Mouse (Mus musculus) megakaryocyte, embryonic 14.5 days (primary cell): Measurements from ENCODE around the gene Tesmin.

Experiments
- FLI1 ChIP-seq: IDR thresholded peaks from 2 replicates; pipeline ENCODE4 v1.6.1; 2012; ENCODE audit warnings: low read length, inconsistent platforms, mixed read lengths
- GATA1 ChIP-seq: IDR thresholded peaks from 3 replicates; pipeline ENCODE4 v1.6.1; 2012; ENCODE audit warnings: mixed read lengths, low read length, inconsistent platforms, borderline replicate concordance

- TF ChIP-seq GATA1 (no peak), FLI1 (no peak)
These were observed 49.5 kb upstream of the Tesmin start for GRCm38 (mm10) chr19:3339187-3339586.
